Mouse (Mus musculus) naive thymus-derived CD4-positive, alpha-beta T cell, adult 5 months (primary cell): ENCODE data around the gene Icam4. TPM values are rescaled to one million over a fixed set of nuclear protein-coding genes. Genes with fewer than 3 reads are reported as not detected.

Source experiments
- polyA plus RNA-seq: library from polyadenylated mRNA; unstranded; fragments of 100-300 nt; shearing (Covaris generic); gene quantifications from one replicate; pipeline ENCODE4 v1.2.1, GENCODE M21; 2017

Gene Icam4
- polyA plus RNA-seq, result 0.56 TPM

DNA sequence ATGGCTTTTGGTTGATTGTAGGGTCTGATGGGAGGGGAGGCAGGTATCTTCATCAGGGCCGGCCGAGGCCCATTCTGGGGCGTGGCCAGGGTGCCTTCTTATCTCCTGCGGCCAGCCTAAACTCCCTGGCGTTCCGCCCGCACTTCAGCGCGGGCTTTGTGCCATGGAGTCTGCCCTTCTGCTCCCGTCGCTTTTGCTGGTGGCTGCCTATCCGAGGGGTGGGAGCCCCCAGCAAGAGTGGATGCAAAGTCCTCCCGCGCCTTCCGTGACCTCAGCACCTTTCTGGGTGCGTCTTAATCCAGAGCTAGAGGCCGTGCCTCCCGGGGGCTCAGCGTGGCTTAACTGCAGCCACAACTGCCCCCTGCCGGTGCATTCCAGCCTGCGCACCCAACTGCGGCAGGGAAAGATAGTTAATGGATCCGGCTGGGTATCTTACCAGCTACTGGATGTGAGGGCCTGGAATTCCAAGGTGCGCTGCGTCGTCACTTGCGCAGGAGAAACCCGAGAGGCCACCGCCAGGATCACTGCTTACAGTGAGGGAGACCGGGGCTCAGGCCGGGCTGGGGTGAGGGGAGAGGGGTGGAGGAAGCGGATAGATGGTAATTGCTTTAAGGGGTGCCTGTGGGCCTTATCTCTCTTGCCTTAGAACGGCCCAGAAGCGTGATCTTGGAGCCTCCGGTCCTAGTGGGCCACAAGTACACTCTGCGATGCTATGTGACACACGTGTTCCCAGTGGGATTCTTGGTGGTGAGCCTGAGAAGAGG, at the start of gene Icam4:
TSS of gene Icam4 (plus strand) at position 83 of the 764 bp plus-strand sequence.

GRCm38 (mm10) chr9:21002627-21003551, 26.3 kb upstream of the Icam4 start, which contains the start of gene Mrpl4:
Mrpl4 (plus strand) TSS chr9:21002738.

GRCm38 (mm10) chr9:21015571-21016130, 13.5 kb upstream of the Icam4 start, which contains the start of gene Icam1:
Icam1 (plus strand) TSS chr9:21015985.

DNA sequence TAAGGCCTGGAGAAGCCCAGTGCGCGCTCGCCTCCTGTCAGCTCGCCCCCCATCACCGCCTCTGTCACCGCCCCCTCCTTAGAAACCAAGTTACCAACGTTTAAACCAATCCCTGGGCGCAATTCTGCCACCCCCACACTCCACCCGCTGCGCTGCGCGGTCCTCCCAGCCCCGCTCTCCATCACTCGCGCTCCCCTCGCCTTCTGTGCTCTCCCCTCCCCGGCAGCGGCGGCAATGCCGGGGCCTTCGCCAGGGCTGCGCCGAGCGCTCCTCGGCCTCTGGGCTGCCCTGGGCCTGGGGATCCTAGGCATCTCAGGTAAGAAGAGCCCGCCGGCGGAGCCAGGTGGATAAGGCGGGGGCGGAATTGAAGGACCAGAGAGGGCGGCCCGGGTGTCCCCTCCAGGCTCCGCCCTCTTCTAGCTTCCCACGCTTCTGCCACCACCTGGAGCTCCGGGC, 2.8 kb downstream of the Icam4 start, which contains the start of gene Icam5:
TSS of gene Icam5 (plus strand) at position 178 of the 456 bp plus-strand sequence.

GRCm38 (mm10) chr9:21067006-21067684, 38.0 kb downstream of the Icam4 start, which contains the start of gene Zglp1:
Zglp1 (minus strand) TSS chr9:21067093.

DNA sequence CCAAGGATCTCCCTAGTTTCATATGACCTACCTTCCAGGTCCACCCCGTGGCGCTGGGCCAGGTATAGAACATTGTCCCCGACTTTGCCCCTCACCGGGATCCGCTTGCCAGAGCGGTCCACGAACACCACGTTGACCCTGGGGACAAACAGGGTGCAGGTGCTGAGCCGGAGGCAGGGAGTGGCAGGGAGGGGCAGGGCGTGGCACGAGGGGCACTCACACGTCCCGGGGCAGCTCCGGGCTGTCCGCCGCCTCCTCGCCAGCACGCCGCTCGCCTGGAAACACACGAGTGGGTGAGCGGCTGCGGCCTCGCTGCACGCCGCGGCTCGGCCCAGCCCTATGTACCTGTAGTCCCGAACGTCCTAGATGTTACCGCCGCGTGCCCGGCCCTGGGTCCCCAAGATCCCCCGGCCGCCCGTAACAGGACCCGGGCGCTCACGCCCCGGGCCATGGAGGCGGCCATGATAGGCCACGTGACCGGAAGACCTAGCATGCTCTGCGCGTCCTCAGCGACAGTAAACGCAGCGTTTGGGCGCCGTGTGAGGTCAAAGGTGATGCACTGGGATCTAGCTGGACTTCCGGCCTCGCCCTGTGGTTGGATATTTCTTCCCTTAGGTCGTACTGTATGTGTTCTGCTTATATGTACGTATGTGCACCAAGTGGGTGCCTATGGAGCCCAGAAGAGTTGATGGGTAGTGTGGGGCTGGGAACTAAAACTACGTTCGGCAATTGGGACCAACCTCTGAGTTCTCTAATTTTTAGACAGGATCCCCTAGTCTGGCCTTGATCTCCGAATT, 44.1 kb downstream of the Icam4 start, which contains the start of the genes Gm49373 and Fdx1l:
TSS of gene Gm49373 (minus strand) at position 53 of the 797 bp plus-strand sequence.
TSS of gene Fdx1l (minus strand) at position 571 of the 797 bp plus-strand sequence.

Other genes with a start within 250 kb of the Icam4 start
- gene Col5a3, start 214.3 kb upstream of the Icam4 start, polyA plus RNA-seq, result not detected
- gene Rdh8, start 210.9 kb upstream of the Icam4 start, polyA plus RNA-seq, result not detected
- 25.8 TPM for gene A230050P20Rik, start 160.7 kb upstream of the Icam4 start, polyA plus RNA-seq
- gene Angptl6, start 149.6 kb upstream of the Icam4 start, polyA plus RNA-seq, result 5.3 TPM
- 106 TPM for gene Ppan, start 141.2 kb upstream of the Icam4 start, polyA plus RNA-seq
- gene Eif3g, start 130.8 kb upstream of the Icam4 start, polyA plus RNA-seq, result 303 TPM
- gene Dnmt1, start 69.5 kb upstream of the Icam4 start, polyA plus RNA-seq, result 75.5 TPM
- gene S1pr2, start 52.6 kb upstream of the Icam4 start, polyA plus RNA-seq, result 2.3 TPM
- 96.9 TPM for gene Mrpl4, start 26.6 kb upstream of the Icam4 start, polyA plus RNA-seq
- 31.7 TPM for gene Icam1, start 13.4 kb upstream of the Icam4 start, polyA plus RNA-seq
- not detected for gene Icam5, start 2.7 kb downstream of the Icam4 start, polyA plus RNA-seq
- gene Zglp1, start 37.7 kb downstream of the Icam4 start, polyA plus RNA-seq, result not detected
- gene Gm49373, start 43.7 kb downstream of the Icam4 start, polyA plus RNA-seq, result 0.44 TPM
- gene Fdx1l, start 44.2 kb downstream of the Icam4 start, polyA plus RNA-seq, result 35.4 TPM
- 2.2 TPM for gene Gm38431, start 62.6 kb downstream of the Icam4 start, polyA plus RNA-seq
- gene Raver1, start 62.6 kb downstream of the Icam4 start, polyA plus RNA-seq, result 64.1 TPM
- 47.8 TPM for gene Tyk2, start 101.9 kb downstream of the Icam4 start, polyA plus RNA-seq
- gene Cdc37, start 120.6 kb downstream of the Icam4 start, polyA plus RNA-seq, result 278 TPM
- 0.35 TPM for gene Pde4a, start 136.3 kb downstream of the Icam4 start, polyA plus RNA-seq
- 31.0 TPM for gene Keap1, start 210.0 kb downstream of the Icam4 start, polyA plus RNA-seq
- gene S1pr5, start 219.1 kb downstream of the Icam4 start, polyA plus RNA-seq, result not detected
- 59.5 TPM for gene Atg4d, start 235.9 kb downstream of the Icam4 start, polyA plus RNA-seq